Mouse (Mus musculus) liver, postnatal 0 days (tissue): ENCODE measurements at regions not wholly inside any gene's neighbourhood (a gene's known extent, or its start where the extent isn't known, plus 50 kb on each side); places are given as distances from the start of the nearest gene placed in this dataset.

ENCODE experiments used
- ATAC-seq: fragments of 200-750 bp; cut with Nextera tagmentation; 2 replicates; pipeline ENCODE4 v1.8.0; 2017; ENCODE audit warnings: mild to moderate bottlenecking, moderate library complexity
- DNase-seq: peaks from one replicate; pipeline ENCODE4 v3.0.0-alpha.2; 2016
- H3K27ac ChIP-seq: fragments of 300-500 bp; sonication (generic); 2 replicates; pipeline ENCODE4 v1.5.1; 2014; ENCODE audit warnings: antibody characterized with exemption, moderate library complexity, mild to moderate bottlenecking, low read depth
- H3K27me3 ChIP-seq: fragments of 300-500 bp; sonication (generic); 2 replicates; pipeline ENCODE4 v1.6.1; 2014; ENCODE audit warnings: low read length, control low read depth, mixed read lengths; ENCODE audit not compliant: insufficient read depth
- H3K36me3 ChIP-seq: fragments of 300-500 bp; sonication (generic); replicated peaks from 2 replicates; pipeline ENCODE4 v1.6.1; 2014; ENCODE audit warnings: mild to moderate bottlenecking, control low read depth, low read length, moderate library complexity, mixed read lengths; ENCODE audit not compliant: insufficient read depth
- H3K4me1 ChIP-seq: fragments of 300-500 bp; sonication (generic); 2 replicates; pipeline ENCODE4 v1.6.1; 2014; ENCODE audit warnings: antibody characterized with exemption, mild to moderate bottlenecking, control low read depth; ENCODE audit not compliant: insufficient read depth
- H3K4me2 ChIP-seq: fragments of 300-500 bp; sonication (generic); 2 replicates; pipeline ENCODE4 v1.6.1; 2014; ENCODE audit warnings: low read depth, mild to moderate bottlenecking, low read length, moderate library complexity, mixed read lengths
- H3K4me3 ChIP-seq: fragments of 300-500 bp; sonication (generic); 2 replicates; pipeline ENCODE4 v1.5.1; 2014; ENCODE audit warnings: low read depth, low read length
- H3K9ac ChIP-seq: fragments of 300-500 bp; sonication (generic); replicated peaks from 2 replicates; pipeline ENCODE4 v1.6.1; 2014; ENCODE audit warnings: mild to moderate bottlenecking, moderate library complexity
- H3K9me3 ChIP-seq: fragments of 300-500 bp; sonication (generic); 2 replicates; pipeline ENCODE4 v1.6.1; 2016; ENCODE audit warnings: mild to moderate bottlenecking, control low read depth, low read length, mixed read lengths
- CTCF ChIP-seq: sonication (generic); IDR thresholded peaks from 2 replicates; pipeline ENCODE4 v1.5.1; 2016; ENCODE audit warnings: antibody characterized with exemption, low read depth
- EP300 ChIP-seq: IDR thresholded peaks from 2 replicates; pipeline ENCODE4 v1.6.1; 2016; ENCODE audit warnings: antibody characterized with exemption, low read depth, mild to moderate bottlenecking
- WGBS: fragments of 180-500 bp; shearing (Covaris S2); extraction: QIAGEN DNeasy Blood & Tissue Kit; methylation state at CpG from one replicate; pipeline ENCODE4 v1.1.7; 2014; ENCODE audit not compliant: insufficient replicate concordance; 5-methylcytosine and 5-hydroxymethylcytosine counted together

GRCm38 (mm10) chr1:194527342-194528165, 90.5 kb upstream of the Plxna2 start:
- H3K27me3 ChIP-seq: no peaks in the 10 kb centered on the region
- WGBS: 69% methylated on average over 2 of the region's 2 CpGs
- H3K9ac ChIP-seq: no peak overlapping the region
- H3K27ac ChIP-seq: no peak overlapping the region
- ATAC-seq (no peak), DNase-seq (no peak)
- TF ChIP-seq CTCF (no peak), EP300 (no peak)
- H3K4me2 ChIP-seq: no peak overlapping the region
- H3K4me3 ChIP-seq: no peak overlapping the region
- H3K36me3 ChIP-seq: no peaks in the 10 kb centered on the region
- H3K4me1 ChIP-seq: 0 out of 2 replicates have a peak, but pooled peaks cover 4% of the 10 kb centered on the region
- H3K9me3 ChIP-seq: no peaks in the 10 kb centered on the region

- H3K9ac ChIP-seq: no peak overlapping the region
- H3K4me1 ChIP-seq: 0 out of 2 replicates have a peak, but pooled peaks cover 4% of the 10 kb centered on the region
- no peak overlapping the region for H3K4me3 ChIP-seq
- TF ChIP-seq CTCF (no peak), EP300 (no peak)
- no peak overlapping the region for H3K27ac ChIP-seq
- H3K9me3 ChIP-seq: no peaks in the 10 kb centered on the region
- H3K36me3 ChIP-seq: no peaks in the 10 kb centered on the region
- DNase-seq: no peak
- 89% methylated on average over 2 of the region's 2 CpGs for WGBS
- no peak for ATAC-seq
- H3K27me3 ChIP-seq: no peaks in the 10 kb centered on the region
- no peak overlapping the region for H3K4me2 ChIP-seq
Measured at GRCm38 (mm10) chr1:194524976-194525375, 93.0 kb upstream of the Plxna2 start.

GRCm38 (mm10) chr1:194521216-194521615, 96.8 kb upstream of the Plxna2 start:
- Histone ChIP-seq H3K36me3 (no peaks in the 10 kb centered on the region), H3K27ac (no peak overlapping the region), H3K4me1 (no peaks in the 10 kb centered on the region), H3K4me3 (no peak overlapping the region), H3K9me3 (no peaks in the 10 kb centered on the region), H3K4me2 (no peak overlapping the region), H3K9ac (no peak overlapping the region), H3K27me3 (no peaks in the 10 kb centered on the region)
- DNase-seq (no peak), ATAC-seq (no peak)
- TF ChIP-seq CTCF: no peak
- WGBS: 66% methylated on average over 2 of the region's 2 CpGs

GRCm38 (mm10) chr1:194519509-194520220, 98.4 kb upstream of the Plxna2 start:
- 76% methylated on average over 6 of the region's 6 CpGs for WGBS
- H3K36me3 ChIP-seq: no peaks in the 10 kb centered on the region
- H3K4me3 ChIP-seq: no peak overlapping the region
- H3K9ac ChIP-seq: no peak overlapping the region
- no peak overlapping the region for H3K4me2 ChIP-seq
- ATAC-seq (no peak), DNase-seq (no peak)
- no peaks in the 10 kb centered on the region for H3K9me3 ChIP-seq
- H3K27ac ChIP-seq: no peak overlapping the region
- H3K4me1 ChIP-seq: no peaks in the 10 kb centered on the region
- TF ChIP-seq EP300 (no peak), CTCF (no peak)
- H3K27me3 ChIP-seq: no peaks in the 10 kb centered on the region

- DNase-seq: no peak
- H3K27me3 ChIP-seq: no peaks in the 10 kb centered on the region
- no peak overlapping the region for H3K4me3 ChIP-seq
- TF ChIP-seq EP300 (no peak), CTCF (no peak)
- H3K27ac ChIP-seq: no peak overlapping the region
- H3K4me2 ChIP-seq: no peak overlapping the region
- WGBS: 76% methylated on average over 1 of the region's 1 CpGs
- no peaks in the 10 kb centered on the region for H3K9me3 ChIP-seq
- ATAC-seq: no peak
- no peaks in the 10 kb centered on the region for H3K36me3 ChIP-seq
- H3K9ac ChIP-seq: no peak overlapping the region
- no peaks in the 10 kb centered on the region for H3K4me1 ChIP-seq
Measured at GRCm38 (mm10) chr1:194516136-194516535, 101.9 kb upstream of the Plxna2 start.

- H3K36me3 ChIP-seq: no peaks in the 10 kb centered on the region
- no peak for TF ChIP-seq EP300
- TF ChIP-seq CTCF: no peak
- H3K27ac ChIP-seq: no peak overlapping the region
- H3K9ac ChIP-seq: no peak overlapping the region
- H3K4me3 ChIP-seq: no peak overlapping the region
- DNase-seq (no peak), ATAC-seq (no peak)
- no peaks in the 10 kb centered on the region for H3K27me3 ChIP-seq
- no peak overlapping the region for H3K4me2 ChIP-seq
- WGBS: 59% methylated on average over 1 of the region's 1 CpGs
- no peaks in the 10 kb centered on the region for H3K9me3 ChIP-seq
- H3K4me1 ChIP-seq: no peaks in the 10 kb centered on the region
Measured at GRCm38 (mm10) chr1:194508314-194508713, 109.7 kb upstream of the Plxna2 start.
